Mouse (Mus musculus): ENCODE measurements around the gene Sema6c.

The Sema6c gene

GRCm38 (mm10) chr3:95142617-95143011 is 17.6 kb upstream of the Sema6c start:
- peak; percentile 86 to 88 for DNase-seq (ENCODE audit: low spot score in 2 of 2)

DNA sequence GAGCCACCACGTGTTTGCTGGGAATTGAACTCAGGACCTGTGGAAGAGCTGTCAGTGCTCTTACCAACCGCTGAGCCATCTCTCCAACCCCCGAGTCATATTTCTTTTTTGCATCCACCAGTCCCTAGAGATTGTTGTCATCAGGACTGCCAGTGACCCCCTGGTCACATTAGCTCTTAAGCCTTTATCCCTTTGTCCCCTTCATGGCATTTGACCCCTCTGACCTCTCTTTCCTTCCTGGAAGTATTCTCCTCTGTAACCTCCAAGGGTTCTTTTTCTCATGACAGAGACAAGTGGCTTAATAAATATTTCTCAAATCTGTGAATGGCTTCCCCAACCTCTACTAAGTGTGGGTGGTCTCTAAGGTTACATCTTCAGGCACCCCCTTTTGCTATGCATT is 12.3 kb upstream of the Sema6c start:
- no peak for DNase-seq (ENCODE audit: low spot score in 2 of 2)

DNA sequence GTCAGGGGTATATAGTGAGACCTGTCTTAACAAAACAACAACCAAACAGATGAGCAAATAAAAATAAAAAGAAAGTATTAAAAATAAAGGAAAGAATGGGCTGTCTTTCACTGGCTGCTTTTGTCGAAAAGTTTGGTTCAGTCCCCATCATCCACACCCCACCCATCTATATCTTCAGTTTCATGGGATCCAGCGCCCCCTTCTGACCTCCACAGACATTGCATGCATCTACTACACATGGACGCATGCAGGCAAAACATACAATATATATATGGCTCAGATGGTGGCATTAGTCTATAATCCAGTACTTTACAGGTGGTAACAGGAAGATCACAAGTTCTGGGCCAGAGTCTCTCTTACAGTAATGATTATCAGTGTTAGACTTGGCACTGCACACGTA is 6.4 kb upstream of the Sema6c start:
- no peak for DNase-seq (ENCODE audit: low spot score in 2 of 2)

DNA sequence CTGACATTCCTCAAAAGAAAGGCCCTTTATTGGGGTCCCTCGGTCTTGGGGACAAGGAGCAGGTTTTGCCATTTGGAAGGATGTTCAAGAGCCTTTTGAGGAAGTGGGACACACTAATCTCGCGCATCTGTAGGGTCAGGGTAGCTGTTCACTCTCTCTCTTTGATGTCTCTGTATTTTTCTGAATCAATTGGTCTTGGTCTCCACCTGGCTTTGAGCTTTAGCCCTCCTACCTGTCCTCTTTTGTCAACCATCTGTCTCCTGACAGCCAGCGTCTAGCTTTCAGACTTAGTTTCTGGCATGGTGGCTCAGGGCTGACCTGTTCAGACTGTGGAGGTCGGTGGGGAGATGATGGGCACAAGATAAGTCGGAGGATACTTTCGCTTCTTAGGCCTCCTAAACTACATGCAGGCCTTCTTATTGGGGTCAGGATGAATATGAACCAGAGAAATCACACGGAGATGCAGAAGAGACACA is 708 bp upstream of the Sema6c start:
- no peak for DNase-seq (ENCODE audit: low spot score in 2 of 2)

DNA sequence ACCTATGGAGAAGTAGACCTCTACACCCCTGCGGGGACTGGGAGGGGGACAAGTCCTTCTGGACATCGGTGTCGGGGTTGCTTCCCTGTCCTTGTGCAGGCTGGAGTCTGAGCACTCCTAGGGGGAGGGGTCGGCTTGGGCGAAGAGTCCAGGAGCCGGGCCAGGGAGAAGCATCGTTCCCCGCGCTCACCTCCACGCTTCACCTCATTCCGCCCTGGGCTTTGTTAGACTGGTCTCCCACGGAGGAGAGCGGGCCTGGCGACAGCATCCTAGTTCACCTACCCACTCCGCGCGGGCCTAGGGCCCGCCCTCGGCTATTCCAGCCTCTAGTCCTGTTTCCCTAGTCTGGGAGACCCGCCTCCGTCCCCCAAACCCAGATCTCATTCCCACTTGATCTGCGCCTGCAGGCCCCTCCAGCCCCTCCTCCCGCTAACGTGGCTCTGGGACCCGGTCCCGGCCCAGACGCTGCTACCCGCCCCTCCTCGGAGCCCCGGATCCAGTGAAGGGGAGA is 839 bp downstream of the Sema6c start:
- no peak for DNase-seq (ENCODE audit: low spot score in 2 of 2)

DNA sequence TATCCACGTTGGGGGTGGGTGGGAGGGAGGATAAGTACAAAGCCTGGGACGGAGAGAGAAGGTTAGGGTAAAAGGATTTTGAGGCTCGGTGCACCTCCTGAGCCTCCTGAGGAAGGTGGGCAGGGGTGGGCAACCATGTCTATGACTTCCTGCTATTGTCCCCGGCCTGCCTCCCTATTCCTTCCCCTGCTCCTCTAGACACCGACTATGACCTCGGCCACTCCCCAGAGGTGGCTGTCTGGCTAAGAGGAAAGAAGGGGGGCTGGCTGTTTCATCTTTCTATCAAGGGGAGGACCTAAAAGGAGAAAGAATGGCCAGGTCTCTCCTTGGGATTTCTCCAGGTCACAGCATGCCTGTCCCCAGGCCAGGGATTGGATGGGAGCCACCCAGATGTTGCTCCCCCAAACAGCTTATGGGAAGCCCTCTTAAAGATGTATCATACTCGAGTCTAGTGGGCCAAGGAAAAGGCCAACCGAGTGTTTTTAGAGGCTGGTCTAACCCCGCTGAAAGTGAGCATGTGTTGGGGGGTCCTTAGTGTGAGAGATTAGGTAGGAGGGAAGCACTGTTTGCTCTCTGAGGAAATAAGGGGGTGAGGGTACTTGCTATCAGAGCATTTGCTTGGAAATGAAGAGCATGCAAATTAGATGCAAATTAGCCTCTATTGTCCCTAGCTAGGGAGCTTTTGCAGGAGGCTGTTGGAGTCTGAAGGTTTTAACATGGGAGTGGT is 1.5 kb downstream of the Sema6c start:
- no peak for DNase-seq (ENCODE audit: low spot score in 2 of 2)

DNA sequence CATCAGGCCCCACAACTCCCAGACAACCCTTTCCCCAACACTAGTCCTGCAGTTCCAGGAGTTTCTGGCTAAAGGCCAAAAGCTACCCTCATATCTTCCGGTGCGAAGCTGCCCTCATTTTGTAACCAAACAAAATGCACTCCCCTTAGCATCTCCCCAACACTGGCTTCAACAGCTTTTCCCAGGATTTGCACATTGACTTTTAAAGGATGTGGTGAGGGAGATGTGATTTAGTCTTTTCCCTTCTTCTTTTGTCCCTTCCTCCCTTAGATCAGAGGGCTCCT is 2.0 kb downstream of the Sema6c start:
- no peak for DNase-seq (ENCODE audit: low spot score in 2 of 2)

DNA sequence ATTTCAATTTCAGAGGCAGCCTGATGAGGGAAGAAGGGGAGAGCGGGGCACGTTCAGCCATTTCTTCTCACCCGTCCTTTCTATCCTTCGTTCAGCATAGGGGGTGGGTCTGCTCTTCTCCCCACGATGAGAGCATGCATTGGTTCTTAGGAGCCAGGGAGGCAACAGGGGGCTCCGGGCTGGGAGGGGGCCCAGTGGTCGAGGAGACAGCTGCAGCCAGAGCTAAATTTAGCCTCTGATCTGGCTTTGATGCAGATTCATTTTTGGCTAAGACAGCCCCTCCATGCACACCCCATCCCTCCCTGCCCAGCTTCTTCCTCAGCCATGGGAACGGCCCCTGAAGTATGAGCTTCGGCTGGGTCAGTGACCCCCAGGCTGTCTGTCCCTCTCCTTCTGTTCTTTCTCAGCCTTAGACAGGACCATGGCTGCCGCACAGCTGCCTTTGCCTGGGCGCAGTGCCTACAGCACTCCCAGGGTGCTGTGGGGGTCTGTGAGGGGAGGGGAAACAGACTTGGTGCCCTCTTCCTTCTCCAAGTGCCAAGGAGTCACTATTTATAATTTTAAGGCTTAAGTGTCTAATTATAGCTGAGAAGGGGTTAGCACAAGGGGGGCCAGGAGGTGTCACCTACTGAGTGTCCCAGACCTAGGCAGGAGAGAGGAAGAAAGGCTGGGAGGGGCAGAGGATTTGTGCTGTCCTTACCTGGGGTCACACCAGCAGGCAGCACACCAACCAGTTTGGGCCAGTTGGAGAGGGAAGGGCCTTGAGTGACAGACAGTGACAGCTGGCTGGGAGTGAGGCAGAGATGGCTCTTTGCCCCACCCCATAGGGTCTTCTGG is 3.4 kb downstream of the Sema6c start:
- DNase-seq (ENCODE audit: low spot score in 2 of 2), result no peak

GRCm38 (mm10) chr3:95164256-95164550 is 3.9 kb downstream of the Sema6c start:
- no peak for DNase-seq (ENCODE audit: low spot score in 2 of 2)

DNA sequence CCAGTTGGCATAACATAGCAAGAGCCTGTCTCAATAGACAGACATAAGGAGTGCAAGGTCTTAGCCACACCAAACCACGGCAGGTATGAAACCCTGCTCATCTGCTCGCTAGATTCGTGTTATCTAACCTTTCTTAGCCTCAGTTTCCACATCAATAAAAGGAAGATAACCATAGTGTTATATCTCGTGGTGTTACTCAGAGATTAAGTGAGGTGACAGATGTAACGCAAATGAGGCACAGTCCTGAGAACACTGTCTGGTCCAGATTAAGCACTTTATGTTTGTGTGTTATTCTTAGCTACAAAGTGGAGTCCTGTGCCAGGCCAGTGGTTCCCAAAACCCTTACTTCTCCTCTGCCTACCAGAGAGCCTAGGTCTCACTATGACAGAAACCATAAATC is 4.6 kb downstream of the Sema6c start:
- no peak for DNase-seq (ENCODE audit: low spot score in 2 of 2)

GRCm38 (mm10) chr3:95169996-95170395 is 9.7 kb downstream of the Sema6c start:
- DNase-seq (ENCODE audit: low spot score in 2 of 2), result no peak

GRCm38 (mm10) chr3:95171105-95171504 is 10.8 kb downstream of the Sema6c start:
- no peak for DNase-seq (ENCODE audit: low spot score in 2 of 2)

GRCm38 (mm10) chr3:95172526-95173255 is 12.4 kb downstream of the Sema6c start:
- DNase-seq (ENCODE audit: low spot score in 2 of 2), result no peak

GRCm38 (mm10) chr3:95173256-95173949 is 13.1 kb downstream of the Sema6c start:
- DNase-seq (ENCODE audit: low spot score in 2 of 2), result no peak

DNA sequence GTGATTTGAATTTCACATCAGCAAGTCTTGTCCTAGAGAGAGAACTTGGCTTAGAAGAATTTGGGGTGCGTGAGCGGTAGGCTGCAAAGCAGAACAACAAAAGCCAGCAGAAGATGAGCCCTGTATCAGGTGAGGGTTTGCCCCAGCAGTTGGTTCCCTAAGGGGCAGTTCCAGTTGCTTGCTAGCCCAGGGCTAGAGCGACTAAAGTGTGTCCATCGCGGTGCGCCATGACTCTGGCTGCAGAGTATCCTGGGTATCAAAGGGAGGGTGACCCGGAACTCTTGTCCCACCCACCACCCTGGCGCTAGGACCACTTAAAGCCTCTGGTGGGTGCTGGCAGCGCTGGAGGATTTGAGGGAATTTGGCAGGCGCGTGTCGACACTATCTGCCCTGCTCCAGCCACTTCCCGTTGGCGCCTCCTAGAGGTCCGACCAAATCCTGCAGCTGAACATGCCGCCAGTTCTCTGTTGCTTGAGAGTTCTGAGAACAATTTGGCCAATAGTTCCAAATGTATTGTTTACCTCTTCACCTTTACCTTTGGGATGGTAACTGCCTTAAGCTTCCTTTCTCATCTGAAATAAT is 13.8 kb downstream of the Sema6c start:
- peak; percentile 81 for DNase-seq (ENCODE audit: low spot score in 2 of 2)

DNA sequence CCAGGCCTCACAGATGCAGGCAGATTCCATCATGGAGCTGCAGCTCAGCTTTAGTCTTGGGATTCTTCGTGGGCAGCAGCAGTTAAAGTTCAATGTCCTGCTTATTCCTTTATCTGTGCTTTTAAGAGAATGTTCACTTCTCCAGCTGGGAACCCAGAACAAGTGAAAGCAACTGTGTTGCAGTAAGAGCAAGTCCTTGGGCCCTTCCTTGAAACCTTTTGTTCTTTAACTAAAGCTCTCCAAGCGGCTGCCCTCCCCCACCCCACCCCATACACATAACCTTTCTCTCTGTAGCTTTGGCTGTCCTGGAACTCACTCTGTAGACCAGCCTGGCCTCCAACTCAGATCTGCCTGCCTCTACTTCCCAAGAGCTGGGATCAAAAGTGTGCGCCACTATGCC is 16.2 kb downstream of the Sema6c start:
- no peak for DNase-seq (ENCODE audit: low spot score in 2 of 2)

GRCm38 (mm10) chr3:95177583-95177982 is 17.3 kb downstream of the Sema6c start:
- DNase-seq (ENCODE audit: low spot score in 2 of 2), result no peak

DNA sequence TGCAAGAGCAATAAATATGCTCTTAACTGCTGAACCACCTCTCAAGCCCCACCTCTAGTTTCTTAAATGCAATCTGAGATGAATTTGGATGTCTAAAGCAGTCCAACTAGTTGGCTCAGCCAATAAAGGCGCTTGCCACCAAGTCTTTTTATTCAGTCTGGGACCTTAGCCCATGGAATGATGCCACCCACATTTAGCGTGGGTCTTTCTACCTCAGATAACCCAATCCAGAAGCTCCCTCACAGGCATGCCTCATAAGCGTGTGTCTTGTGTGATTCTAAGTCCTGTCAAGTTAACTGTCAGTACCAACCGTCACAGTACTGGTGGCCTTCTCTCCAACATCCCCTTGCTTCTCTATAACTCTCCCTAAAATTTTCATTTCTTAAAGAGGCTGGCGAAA is 18.7 kb downstream of the Sema6c start:
- no peak for DNase-seq (ENCODE audit: low spot score in 2 of 2)

- no peak for DNase-seq (ENCODE audit: low spot score in 2 of 2)
These were observed 19.6 kb downstream of the Sema6c start for GRCm38 (mm10) chr3:95179890-95180289.

- DNase-seq (ENCODE audit: low spot score in 2 of 2), result no peak
These were observed 21.6 kb downstream of the Sema6c start for GRCm38 (mm10) chr3:95181841-95182240.

DNA sequence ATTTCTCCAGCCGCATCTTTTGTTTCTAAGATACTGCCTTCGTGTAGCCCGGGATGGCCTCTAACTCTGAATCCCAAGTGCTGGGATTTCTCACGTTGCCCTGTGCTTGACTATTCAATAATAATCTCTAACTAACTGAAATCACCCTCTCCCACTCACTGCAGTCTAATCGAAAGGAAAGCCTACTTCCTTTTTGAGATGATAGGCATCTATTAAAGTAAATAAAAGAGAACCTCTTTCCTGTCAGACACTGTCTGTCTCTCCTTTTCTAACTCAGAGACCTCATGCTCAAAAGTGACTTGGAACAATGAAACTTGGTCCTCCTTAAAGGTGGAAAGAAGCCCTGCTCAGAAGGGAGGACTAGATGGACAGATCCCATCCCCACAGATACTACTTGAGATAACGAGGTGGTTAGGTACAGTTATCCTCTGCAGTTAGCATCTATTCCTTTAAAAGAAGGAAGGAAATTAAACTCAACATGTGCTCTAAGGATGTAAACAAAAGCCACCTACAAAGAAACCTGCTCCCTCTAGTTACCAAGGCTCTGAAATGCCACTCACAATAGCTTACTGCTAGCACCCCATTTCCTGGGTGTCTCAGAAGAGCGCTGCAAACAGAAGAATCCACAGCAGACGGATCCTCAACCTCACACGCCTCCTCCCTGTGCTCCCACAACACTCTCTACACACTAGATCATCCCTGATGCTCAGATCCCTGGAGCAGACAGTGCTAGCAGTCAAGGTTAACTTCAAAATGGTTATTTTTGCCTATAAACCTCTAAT is 24.7 kb downstream of the Sema6c start:
- DNase-seq (ENCODE audit: low spot score in 2 of 2), result no peak

All from urinary bladder, postnatal 36 days (tissue).